Mouse (Mus musculus) urinary bladder, adult 2 months (tissue): ENCODE measurements around the gene Asb16. TPM values are rescaled to one million over a fixed set of nuclear protein-coding genes. Genes with fewer than 3 reads are reported as not detected.
A peak's percentile ranks its signal among the peaks of the same experiment; 100 is the strongest.

ENCODE experiments used
- DNase-seq: peaks from one replicate; pipeline ENCODE4 v3.0.0; 2022; ENCODE audit warnings: low spot score
- polyA plus RNA-seq: library from polyadenylated mRNA; depleted of rRNA; stranded (reverse); fragments of >200 nt; gene quantifications from 2 replicates; pipeline ENCODE4 v1.2.3, GENCODE M21; 2012; rRNA removed

Asb16 gene
- 0.63 and 0.65 TPM in 2 replicates for polyA plus RNA-seq

GRCm38 (mm10) chr11:102268520-102269244, at the start of gene Asb16:
Gene Asb16 (plus strand): TSS chr11:102268743.
- DNase-seq, result no peak

- DNase-seq, result peak; percentile 91
Measured at GRCm38 (mm10) chr11:102218783-102219182, 49.8 kb upstream of the Asb16 start.

- DNase-seq, result peak; percentile 26
Measured at GRCm38 (mm10) chr11:102219247-102219993, 49.1 kb upstream of the Asb16 start.

- no peak for DNase-seq
Measured at GRCm38 (mm10) chr11:102219994-102220346, 48.6 kb upstream of the Asb16 start.

- DNase-seq, result peak; percentile 29
Measured at GRCm38 (mm10) chr11:102220451-102220850, 48.1 kb upstream of the Asb16 start.

- peak; percentile 20 for DNase-seq
Measured at GRCm38 (mm10) chr11:102221243-102221953, 47.1 kb upstream of the Asb16 start.

GRCm38 (mm10) chr11:102221954-102222351, 46.6 kb upstream of the Asb16 start:
- DNase-seq, result peak; percentile 41

GRCm38 (mm10) chr11:102223166-102223565, 45.4 kb upstream of the Asb16 start:
- DNase-seq, result peak; percentile 31

GRCm38 (mm10) chr11:102224686-102225085, 43.9 kb upstream of the Asb16 start:
- DNase-seq, result no peak

- no peak for DNase-seq
Measured at GRCm38 (mm10) chr11:102225221-102225620, 43.3 kb upstream of the Asb16 start.

GRCm38 (mm10) chr11:102226067-102226978, 42.2 kb upstream of the Asb16 start:
- no peak for DNase-seq

- no peak for DNase-seq
Measured at GRCm38 (mm10) chr11:102227270-102228190, 41.0 kb upstream of the Asb16 start.

GRCm38 (mm10) chr11:102228191-102228545, 40.4 kb upstream of the Asb16 start:
- no peak for DNase-seq

GRCm38 (mm10) chr11:102228646-102229268, 39.8 kb upstream of the Asb16 start:
- no peak for DNase-seq

- no peak for DNase-seq
Measured at GRCm38 (mm10) chr11:102229331-102229953, 39.1 kb upstream of the Asb16 start.

GRCm38 (mm10) chr11:102230006-102230741, 38.4 kb upstream of the Asb16 start, which contains the start of gene Hdac5:
Gene Hdac5 (minus strand): TSS chr11:102230166.
- peak; percentile 88 for DNase-seq

GRCm38 (mm10) chr11:102236022-102236421, 32.5 kb upstream of the Asb16 start:
- no peak for DNase-seq

- DNase-seq, result no peak
Measured at GRCm38 (mm10) chr11:102240636-102241035, 27.9 kb upstream of the Asb16 start.

GRCm38 (mm10) chr11:102241246-102241645, 27.3 kb upstream of the Asb16 start:
- DNase-seq, result no peak
